Mouse (Mus musculus) heart, postnatal 14 days (tissue): ENCODE data around the gene Stx4a. TPM values are rescaled to one million over a fixed set of nuclear protein-coding genes. Genes with fewer than 3 reads are reported as not detected.
A peak's percentile ranks its signal among the peaks of the same experiment; 100 is the strongest.
"Not testable (repeated sequence)": the region's sequence is repeated elsewhere in the genome, so short reads cannot be mapped to it uniquely, and the experiment has no call there.

Experiments used
- DNase-seq, 2 experiments: peaks; one replicate each; pipeline ENCODE4 v3.0.0; 2021 to 2022
- intact Hi-C: fragments of 180-260 bp; cut with DNase I; formaldehyde crosslinking; loops from one replicate; pipeline ENCODE4 v1.15.1; 2025
- total RNA-seq, 2 experiments: library from RNA; stranded (reverse); gene quantifications; 2 replicates each; pipeline ENCODE4 v1.2.3; 2021

Stx4a gene
- total RNA-seq, 2 experiments from 2014 or later = 66.7 to 68.1 TPM

GRCm38 (mm10) chr7:127812292-127812691, 11.8 kb upstream of the Stx4a start:
- intact Hi-C loops = no loop called here
- no peak for DNase-seq

DNA sequence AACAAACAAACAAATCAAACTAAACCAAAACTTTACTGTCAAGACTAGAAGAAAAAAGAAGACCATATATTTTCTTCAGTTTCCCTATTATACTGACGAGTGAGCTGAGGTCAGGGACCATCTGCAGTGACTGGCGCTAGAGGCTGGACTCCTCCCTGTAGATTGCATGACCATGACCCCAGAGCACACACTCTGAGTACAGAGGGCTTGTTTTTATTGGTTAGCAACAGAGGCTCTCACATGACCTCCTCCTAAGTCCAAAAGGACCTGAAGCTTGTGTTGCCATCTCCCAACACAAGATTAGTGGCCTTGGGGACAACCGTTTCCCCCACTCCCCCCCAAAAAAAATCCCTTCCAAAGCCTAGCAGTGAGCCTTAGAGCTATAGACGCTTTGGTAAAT, 10.3 kb upstream of the Stx4a start:
- intact Hi-C loops = no loop called here
- DNase-seq = peak in 1 of 2 experiments; percentile 28

GRCm38 (mm10) chr7:127814241-127814921, 9.7 kb upstream of the Stx4a start:
- DNase-seq = peak; percentile 83 to 87
- intact Hi-C loops = no loop called here

GRCm38 (mm10) chr7:127815116-127815665, 8.9 kb upstream of the Stx4a start:
- DNase-seq = no peak
- intact Hi-C loops = no loop called here

DNA sequence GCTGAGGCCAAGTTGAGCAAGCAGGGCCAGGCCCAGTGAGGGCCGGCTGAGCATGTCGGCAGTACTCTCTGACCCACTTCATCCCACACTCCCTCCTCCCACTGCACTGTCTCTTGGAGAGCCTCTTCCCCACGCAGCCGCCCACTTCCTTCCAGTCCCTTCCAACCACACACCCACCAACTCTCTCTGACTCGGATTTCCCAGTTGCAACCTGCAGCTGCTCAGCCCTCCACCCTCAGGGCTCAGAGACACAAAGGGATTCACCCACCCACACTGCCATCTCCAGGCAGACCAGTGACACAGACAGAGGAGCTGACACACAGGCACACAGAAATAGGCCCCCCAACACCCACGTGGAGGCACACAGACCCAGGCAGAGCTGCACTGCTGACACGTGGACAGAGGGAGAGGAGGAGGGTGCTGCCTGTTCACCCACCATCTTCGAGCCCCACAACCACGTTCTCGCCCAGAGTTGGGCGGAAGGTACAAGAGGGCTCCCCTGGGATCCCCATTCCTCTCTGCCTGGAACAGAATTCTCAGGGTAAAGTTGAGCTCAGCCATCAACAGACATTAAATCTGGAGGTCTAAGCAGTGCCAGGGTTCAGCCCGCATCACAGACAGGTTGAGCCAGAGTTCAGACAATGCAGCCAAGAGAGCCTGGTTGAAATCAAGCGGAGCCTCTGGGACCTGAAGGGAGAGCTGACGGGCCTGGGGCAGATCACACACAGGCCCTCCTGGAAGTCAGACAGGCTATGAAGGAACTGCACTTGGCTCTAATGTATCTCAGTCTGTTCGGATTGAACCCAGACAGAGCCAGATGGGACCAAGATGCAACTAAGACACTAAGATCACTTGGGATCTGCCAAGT, 7.9 kb upstream of the Stx4a start:
- peak; percentile 59 to 61 for DNase-seq
- intact Hi-C loops = loop anchor here (1.0 to 2.0 kb wide), 2 partner anchors 16 to 23 kb away; partner anchors contain the start of gene Hsd3b7

GRCm38 (mm10) chr7:127817053-127817452, 7.0 kb upstream of the Stx4a start:
- no peak for DNase-seq
- intact Hi-C loops = loop anchor here (2.0 kb wide), 1 partner anchor 22 kb away; no protein-coding TSS in a partner anchor

DNA sequence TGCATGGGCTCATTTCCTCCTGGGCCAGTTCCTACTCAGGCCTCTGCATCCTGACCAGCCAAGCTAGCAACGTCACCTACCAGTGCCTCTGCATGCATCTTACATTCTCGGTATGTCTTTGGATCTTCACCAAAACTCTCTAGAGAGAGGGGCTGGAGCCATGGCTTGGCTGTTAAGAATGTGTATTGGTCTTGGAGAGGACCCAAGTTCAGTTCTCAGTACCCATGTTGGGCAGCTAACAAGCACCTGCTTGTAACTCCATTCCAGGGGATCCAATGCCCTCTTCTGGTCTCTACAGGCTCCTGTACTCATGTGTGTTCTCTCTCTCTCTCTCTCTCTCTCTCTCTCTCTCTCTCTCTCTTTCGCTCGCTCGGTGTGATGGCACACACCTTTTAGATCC, 6.3 kb upstream of the Stx4a start:
- intact Hi-C loops = loop anchor here (2.0 kb wide), 1 partner anchor 21 kb away; no protein-coding TSS in a partner anchor
- DNase-seq = no peak

DNA sequence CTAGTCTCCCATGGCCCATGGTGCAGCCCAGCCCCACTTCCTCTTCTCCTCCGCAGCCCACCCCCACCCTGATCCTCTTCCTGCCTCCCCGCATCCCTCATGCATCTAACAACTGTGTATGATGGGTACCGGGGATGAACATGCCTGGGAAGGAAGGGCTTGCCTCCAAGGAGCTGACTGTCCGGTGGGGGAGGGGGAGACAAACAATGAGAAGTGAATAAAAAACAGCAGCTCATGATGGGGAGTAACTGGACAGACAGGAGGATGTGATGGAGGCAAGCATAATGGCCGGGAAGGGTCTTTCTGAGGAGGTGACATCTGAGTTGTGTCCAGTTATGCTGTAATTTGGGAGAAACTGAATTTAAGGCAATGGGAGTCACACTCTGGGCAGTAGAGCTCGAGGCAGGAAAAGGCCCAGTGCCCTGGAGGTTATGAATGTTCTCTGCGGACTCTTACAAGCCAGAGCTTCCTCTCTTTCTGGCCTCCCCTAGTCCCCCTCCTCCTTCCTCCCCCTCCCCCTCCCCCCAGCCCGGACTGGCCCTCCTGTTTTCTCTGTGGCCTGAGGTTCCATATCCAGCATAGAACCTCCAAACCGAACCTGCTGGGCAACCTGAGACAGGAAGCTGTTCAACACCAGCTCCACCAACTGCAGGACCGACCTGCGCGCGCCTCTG, 3.1 kb upstream of the Stx4a start:
- no peak for DNase-seq
- intact Hi-C loops = no loop called here

DNA sequence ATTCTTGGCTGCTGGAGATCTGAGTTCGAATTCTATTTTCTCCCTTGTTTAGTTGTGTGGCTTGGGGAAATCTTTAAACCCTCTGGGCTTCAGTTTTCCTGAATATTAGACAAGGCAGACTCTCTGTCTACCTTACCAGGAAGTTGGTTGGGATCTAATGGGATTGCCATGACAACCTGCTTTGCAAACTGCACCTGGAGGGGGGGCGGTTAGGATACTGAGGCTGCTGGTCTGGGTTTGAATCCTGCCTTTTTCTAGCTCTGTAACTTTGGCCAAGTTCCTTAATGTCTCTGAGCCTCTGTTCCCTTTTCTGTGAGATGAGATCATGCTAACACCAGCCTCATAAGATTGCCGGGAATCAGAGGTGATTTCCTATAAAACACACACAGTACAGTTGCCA, 1.6 kb upstream of the Stx4a start:
- no peak for DNase-seq
- intact Hi-C loops = no loop called here

DNA sequence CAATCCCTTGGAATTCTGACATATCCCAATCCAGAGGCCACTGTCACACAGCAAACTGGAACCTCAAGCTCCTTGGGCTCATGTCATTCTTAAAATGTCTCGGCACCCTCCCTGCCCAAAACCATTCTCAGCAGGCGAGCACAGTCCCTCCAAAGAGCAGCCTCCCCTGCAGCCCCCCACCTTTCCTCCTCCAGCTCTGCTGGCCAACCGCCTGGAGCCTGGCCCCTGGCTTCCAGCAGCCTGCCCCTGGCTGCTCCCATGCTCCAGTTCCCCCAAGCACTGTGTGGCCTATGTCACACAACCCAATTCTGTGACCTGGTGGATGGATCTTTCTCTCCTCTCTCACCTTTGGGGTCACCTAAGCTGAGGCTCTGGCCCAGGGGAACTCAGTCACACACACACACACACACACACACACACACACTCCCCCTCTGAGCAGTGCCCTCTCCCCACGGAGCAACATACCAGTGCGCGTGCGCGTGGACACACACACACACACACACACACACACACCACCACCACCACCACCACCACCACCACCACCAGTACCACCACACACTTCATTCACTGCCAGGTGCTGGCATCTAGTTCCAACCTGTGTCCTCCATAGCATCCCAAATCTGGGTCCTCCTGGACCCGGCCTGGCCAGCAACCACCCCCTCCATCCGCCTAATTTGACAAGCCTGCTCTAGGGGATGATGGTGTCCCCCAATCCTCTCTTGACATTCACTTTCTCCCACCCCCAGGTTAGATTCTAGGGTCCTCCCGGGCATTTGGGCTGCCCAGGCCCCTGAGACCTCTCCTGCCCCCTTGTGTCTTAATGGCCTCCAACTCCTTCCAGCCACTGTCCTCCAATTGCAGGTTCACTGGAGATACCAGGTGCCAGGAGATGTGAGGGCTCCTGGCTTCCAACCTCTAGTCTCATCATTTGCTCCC, 590 bp upstream of the Stx4a start:
- intact Hi-C loops = no loop called here
- no peak for DNase-seq

DNA sequence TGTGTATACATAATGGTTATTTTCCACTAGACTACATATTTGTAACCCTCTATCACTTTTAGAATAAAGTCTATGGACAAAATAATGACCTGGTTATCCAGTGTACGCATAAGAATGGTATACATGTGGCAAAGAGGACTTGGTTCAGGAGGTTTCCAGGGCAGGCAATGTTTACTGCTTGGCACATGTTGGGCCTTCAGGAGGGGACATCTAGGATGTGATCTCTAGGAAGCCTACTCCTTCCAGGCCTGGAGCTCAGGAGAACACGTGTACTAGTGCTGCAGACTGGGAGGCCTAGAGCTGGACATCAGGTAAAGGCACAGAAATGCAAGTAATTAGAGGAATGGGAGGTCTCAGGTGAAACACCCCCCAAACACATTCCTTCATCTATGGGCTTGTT, 11.5 kb downstream of the Stx4a start:
- no peak for DNase-seq
- intact Hi-C loops = no loop called here

DNA sequence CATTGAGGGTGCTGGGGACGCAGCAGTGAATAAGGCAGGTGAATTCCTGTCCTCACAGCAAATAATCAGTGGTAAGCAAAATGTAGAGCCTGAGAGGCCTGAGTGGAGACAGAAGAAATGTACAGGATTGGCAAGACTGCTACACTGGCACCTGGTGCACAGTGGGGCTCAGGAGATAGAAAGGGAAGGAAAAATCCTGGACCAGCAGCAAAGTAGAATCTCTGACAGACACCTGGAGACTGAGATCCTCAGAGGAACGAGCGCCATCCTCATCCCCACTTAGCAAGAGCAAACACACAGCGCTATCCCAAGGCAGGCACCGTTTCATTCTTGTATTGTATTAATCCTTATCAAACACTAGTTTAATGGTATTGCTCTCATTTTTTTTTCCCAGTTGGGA, 13.4 kb downstream of the Stx4a start:
- no peak for DNase-seq
- intact Hi-C loops = no loop called here

GRCm38 (mm10) chr7:127837878-127838277, 13.8 kb downstream of the Stx4a start:
- DNase-seq = not testable (repeated sequence)
- intact Hi-C loops = loop anchor here (2.0 kb wide), 1 partner anchor 21 kb away; no protein-coding TSS in a partner anchor

- DNase-seq, intact Hi-C loops: not testable (repeated sequence)
These were observed 15.9 kb downstream of the Stx4a start for GRCm38 (mm10) chr7:127840031-127840430.

- intact Hi-C loops = loop anchor here (1.0 kb wide), 1 partner anchor 41 kb away; the partner anchor contains the start of gene Hsd3b7
- DNase-seq = peak; percentile 49 to 58
These were observed 16.8 kb downstream of the Stx4a start for GRCm38 (mm10) chr7:127840886-127841285.

GRCm38 (mm10) chr7:127841340-127842000, 17.4 kb downstream of the Stx4a start:
- intact Hi-C loops = loop anchor here (1.0 kb wide), 1 partner anchor 41 kb away; the partner anchor contains the start of gene Hsd3b7

GRCm38 (mm10) chr7:127842001-127842718, 18.1 kb downstream of the Stx4a start:
- intact Hi-C loops = no loop called here
- DNase-seq = peak; percentile 78 to 82

More at GRCm38 (mm10) chr7:127841340-127842000, 17.4 kb downstream of the Stx4a start:
- peak; percentile 95 for DNase-seq
